Mouse (Mus musculus): ENCODE results near the gene Pdzd3.
"Not testable (repeated sequence)": the region's sequence is repeated elsewhere in the genome, so short reads cannot be mapped to it uniquely, and the experiment has no call there.

The Pdzd3 gene
- long read RNA-seq, experiment 1, result 0 reads
- long read RNA-seq, experiment 2, result 0 reads

DNA sequence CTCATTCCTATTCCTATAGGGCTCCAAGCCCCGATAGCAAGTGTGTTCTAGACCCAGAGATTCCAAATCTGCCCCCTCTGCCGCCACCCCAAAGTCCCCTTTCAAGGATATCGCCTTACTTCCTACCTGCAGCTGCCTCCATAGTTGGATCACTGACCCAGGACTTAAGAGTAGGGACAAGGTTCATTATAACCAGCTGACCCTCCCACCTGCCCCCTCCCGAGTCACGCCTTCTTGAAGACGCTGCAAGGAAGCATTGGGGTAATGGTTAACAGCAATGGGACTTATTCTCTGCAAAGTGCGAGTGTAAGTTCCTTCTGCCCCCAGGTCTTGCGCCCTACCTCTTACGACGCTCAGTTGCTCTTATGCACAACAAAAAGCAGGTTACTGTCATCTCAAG is at the start of gene Pdzd3:
TSS of gene Pdzd3 (minus strand) at position 158 of the 400 bp plus-strand sequence.
- intact Hi-C loops (cut with DNase I), result no loop called here

DNA sequence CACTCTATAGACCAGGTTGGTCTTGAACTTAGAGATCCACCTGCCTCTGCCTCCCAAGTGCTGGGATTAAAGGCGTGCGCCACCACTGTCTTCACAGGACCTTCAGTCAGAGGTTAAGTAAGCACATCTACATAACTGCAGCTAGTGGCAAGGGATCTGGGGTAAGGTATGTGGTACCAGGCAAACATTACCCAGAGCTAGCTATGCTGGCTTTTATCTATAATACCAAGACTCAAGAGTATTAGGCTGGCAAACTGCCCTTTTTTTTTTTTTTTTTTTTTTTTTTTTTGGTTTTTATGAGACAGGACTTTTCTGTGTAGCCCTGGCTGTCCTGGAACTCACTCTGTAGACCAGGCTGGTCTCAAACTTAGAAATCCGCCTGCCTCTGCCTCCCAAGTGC is 48.7 kb upstream of the Pdzd3 start:
- intact Hi-C loops (cut with DNase I), result not testable (repeated sequence)

DNA sequence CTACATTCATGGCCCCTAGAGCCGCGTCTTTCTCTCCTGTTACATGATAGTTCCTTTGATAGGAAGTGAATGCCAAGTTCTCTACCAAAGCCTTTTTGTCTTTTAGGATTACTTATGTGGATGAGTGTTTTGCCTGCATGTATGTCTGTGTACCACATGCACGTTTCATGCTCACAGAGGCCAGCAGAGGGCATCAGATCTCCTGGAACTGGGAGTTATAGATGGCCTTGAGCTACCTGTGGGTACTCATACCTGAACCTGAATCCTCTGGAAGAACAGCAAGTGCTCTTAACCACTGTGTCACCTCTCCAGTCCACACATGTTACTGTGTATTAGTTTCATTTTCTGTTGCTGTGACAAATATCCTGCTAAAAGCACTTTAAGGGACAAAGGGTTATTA is 41.2 kb upstream of the Pdzd3 start:
- intact Hi-C loops (cut with DNase I), result loop anchor here (5.0 kb wide), 1 partner anchor 65 kb away; no protein-coding TSS in a partner anchor

DNA sequence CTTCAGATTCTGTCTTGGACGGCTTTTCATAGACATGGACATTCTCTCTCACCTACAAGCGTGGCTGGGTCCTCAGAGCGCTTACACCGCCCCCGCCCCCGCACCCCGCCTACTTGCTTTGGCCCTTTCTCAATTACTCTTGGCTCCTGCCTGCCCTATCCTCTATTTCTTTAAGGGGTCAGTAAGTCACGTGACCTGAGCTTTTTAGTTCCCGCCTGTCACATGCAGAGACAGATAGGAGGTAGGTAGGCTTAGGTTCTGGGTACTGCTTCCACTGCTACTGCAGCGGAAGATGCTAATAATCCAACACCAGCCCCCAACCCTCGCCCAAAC is 37.7 kb upstream of the Pdzd3 start:
- intact Hi-C loops (cut with DNase I), result no loop called here

DNA sequence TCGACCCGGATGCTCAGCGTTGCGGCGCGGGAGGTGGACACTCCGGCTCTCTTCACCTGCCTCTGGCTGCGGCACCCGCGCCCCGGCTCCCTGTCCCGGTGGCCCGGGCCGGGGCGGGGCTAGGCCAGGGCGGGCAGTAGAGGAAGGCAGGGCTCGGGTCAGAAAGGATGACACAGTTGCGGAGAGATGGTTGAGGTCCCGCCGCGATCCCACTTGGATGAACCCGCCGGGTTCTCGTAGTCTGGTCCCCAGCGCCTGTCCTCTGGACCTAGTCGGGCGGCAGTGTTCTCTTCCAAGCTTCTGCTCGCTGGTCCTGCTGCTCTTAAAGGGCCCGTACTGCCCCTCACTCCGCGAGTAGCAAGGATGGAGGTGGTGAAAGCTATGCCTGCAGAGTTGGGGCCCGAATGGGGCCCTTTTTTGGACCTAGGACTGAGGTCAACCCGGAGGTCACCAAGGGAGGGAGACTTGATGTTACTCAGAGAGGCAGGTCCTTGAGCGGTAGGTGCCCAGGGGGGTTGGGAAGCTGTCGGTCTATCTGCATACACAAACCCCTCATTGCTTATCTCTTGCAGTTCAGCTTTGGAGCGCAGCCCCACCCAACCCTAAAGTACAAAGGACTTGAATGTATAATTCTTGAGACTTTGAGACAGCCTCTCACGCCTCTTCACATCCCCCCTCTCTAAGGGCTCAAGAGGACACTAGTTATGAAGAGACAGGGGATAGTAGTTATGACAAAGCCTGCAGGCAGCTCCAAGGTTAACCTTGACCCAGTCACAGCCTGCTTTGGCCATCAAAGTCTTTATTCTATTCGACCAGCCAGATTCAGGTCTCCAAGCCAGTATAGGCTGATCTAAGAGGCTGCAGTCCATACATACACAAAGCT is 37.0 kb upstream of the Pdzd3 start, which contains the start of gene Abcg4:
TSS of gene Abcg4 (minus strand) at position 540 of the 883 bp plus-strand sequence.
- intact Hi-C loops (cut with DNase I), result no loop called here

DNA sequence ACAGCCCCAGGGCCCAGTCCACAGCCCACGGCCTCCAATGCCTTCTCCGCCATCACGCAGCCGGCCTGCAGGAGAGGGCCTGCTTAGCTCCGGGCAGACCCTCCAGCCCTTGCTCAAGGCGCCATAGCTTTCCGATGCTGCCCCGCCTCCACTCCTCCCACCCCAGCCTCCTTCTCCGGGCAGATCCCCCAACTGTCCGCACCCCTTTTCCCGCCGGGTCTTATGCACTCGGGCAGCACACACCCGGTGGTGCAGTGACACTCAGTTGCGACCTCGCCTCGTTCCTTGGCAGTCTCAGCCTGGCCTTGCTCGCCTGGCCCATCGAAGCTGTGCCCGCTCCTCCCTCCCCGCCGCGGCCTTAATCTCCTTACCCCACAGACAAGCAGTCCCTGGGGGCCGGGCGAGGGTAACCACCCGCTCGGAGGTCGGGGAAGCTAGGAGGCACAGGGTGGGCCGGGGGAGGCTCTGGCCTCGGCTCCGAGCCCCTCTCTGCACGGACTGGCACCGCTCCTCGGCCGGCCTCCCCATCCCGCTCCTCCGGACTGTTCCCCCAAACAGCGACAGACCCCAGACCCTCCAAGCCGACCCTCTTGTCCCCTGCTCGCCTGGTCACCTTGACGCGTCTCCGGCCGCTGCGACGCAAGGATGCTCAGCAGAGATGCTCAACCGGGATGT is 36.3 kb upstream of the Pdzd3 start:
- intact Hi-C loops (cut with DNase I), result no loop called here

DNA sequence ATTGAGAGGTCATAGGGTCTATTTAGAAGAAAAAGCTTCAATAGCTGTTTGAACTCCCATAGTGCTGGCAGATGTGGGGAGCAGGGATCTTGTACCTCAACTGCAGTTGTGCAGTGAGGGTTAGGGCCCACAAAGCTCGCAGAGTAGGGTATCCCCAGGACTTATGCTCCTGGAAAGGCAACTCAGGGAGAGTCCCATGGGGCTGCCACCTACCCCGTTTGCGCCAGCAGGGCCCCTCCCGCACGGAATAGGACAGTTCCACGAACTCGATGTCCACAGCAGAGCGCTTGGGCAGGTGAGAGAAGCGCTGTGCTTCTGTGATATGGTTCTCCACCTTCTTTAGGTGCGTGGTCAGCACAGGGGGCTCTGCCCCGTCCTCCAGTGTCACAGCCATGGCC is 35.7 kb upstream of the Pdzd3 start:
- intact Hi-C loops (cut with DNase I), result no loop called here

DNA sequence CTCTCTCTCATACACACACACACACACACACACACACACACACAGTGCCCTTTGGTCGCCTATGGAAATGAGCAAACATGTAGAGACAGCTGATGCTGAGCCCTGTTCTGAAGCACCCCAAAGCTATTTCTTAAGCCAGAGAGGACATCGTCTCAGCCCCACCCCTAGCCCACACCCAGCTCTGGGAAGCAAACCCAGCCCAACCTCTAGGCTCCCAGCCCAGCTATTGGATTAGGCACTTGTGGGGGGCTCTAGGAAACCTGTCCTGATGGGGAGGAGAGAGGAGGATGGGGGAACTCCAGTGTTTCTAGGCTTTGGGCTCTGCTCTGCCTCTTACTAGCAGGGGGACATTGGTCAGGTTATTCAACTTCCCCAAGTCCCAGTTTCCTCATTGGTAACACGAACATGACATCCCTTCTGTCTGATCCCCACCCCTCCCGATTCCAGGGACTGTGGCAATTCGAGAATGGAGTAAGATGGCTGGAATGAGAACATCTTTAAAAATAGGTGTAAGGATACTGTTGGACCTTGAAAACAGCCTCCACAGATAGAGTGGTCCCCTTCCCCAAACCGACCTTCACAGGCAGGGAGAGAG is 35.1 kb upstream of the Pdzd3 start:
- intact Hi-C loops (cut with DNase I), result no loop called here

DNA sequence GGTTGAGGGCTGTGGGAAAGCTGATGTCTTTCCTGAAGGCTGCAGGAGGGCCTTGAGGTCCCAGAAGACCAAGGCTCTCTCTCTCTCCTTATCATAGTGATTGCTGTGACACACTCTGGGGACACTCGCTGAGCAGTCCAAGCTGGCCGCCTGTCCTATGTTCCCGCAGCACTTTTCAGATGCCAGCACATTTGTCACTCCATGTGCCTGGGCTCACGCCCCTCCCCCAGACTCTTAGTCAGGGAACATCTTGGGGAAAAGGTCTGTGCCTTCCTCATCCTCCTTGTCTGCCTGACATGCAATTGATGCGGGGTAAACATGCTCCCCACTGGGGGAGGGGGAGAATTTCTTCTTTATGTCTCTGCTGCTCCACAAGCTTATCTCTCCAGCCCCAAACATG is 31.9 kb upstream of the Pdzd3 start:
- intact Hi-C loops (cut with DNase I), result no loop called here

DNA sequence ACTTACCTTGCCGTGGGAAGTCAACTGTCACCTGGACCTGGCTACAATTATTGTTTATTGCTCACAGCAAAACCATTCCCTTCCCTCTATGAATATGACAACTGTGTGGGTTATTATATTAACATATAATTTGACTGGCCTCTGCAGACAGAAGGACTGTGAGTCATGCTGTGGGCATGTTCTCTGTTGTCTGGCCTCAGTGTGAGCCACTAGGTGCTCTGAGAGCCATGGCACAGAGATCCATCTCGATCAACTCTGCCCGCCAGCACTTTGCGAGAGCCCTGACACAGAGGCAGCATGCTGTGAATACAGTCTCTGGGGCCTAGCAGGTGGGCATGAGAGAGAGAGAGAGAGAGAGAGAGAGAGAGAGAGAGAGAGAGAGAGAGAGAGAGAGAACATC is 18.7 kb upstream of the Pdzd3 start:
- intact Hi-C loops (cut with DNase I), result no loop called here

DNA sequence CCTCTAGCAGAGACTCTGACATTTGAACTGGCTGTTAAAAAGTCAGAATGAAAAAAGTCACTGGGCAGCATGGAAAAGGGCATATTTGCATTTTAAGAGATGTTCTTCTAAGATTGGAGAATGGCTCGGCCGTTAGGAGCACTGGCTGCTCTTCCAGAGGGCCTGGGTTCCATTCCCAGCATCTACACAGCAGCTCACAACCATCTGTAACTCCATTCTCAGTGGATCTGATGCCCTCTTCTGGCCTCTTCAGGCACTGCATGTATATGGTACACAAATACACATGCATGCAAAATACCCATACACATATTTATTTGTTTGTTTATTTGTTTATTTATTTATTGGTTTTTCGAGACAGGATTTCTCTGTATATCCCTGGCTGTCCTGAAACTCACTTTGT is 17.8 kb upstream of the Pdzd3 start:
- intact Hi-C loops (cut with DNase I), result no loop called here

DNA sequence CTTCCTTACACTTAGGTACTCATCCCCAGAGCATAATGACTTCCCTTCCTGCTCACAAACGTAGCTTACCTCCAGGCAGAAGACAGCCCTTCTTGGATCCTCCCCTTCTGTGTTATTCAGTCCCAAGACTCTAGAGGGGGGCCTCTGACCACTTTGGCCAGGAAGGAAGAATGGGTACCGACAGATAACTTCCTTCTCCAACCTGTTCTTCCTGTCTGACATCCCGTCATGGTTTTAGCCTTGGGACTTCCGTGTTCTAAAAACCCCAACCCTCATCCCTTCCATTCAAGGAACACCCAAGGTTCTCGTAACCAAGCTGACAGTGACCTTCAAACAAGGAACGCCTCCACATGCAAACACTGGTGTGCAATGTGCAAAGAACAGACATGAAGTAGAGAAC is 17.2 kb upstream of the Pdzd3 start, which contains the start of gene Nlrx1:
TSS of gene Nlrx1 (minus strand) at position 168 of the 400 bp plus-strand sequence.
- intact Hi-C loops (cut with DNase I), result no loop called here

DNA sequence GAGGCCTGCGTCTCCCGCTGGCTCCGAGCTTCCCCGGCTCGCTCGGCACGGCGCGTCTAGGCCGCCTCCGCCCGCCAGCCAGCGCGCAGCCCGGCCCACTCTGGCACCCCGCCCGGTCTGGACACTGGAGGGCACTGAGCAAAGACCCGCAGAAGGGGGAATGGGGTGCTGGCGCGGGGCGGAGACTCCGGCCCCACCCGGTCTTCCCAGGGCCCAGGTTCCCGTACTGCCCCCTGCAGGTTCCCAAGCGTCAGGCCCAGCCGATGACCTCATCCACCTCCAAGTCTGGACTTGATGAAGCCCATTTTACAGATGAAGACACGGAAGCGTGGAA is 16.7 kb upstream of the Pdzd3 start:
- intact Hi-C loops (cut with DNase I), result no loop called here

DNA sequence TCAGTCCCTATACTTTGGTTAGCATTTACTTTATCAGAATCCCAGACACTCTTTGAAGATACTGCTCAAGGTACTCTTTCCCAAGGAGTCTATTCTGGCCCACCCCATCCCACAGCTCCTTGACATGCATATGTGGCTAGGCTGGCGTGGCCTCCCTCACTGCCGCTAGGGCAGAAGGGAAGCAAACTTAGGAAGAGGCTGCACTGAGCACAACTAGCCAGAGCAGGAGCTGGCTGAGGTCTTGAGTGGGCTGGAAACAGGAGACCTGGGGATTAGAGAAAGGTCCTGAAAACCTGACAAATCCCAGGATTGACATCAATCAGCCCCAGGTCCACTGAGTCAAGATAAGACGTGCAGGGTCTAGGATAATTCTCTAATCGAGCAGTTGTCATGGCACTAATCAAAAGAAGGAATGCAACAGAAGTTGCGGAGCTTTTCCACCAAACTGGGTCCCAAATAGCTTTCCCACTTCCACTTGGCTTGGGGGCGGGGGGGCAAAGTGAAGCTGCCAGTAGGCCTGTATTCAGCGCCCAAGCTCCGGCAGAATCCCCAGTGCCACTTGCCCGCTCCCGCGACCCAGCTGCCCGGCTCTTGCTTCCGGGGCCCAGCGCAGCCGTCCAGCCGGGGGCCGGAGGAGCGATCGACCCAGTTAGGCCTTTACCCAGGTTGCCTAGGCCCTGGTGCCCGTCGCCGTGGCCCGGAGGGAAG is 16.2 kb upstream of the Pdzd3 start:
- intact Hi-C loops (cut with DNase I), result no loop called here

DNA sequence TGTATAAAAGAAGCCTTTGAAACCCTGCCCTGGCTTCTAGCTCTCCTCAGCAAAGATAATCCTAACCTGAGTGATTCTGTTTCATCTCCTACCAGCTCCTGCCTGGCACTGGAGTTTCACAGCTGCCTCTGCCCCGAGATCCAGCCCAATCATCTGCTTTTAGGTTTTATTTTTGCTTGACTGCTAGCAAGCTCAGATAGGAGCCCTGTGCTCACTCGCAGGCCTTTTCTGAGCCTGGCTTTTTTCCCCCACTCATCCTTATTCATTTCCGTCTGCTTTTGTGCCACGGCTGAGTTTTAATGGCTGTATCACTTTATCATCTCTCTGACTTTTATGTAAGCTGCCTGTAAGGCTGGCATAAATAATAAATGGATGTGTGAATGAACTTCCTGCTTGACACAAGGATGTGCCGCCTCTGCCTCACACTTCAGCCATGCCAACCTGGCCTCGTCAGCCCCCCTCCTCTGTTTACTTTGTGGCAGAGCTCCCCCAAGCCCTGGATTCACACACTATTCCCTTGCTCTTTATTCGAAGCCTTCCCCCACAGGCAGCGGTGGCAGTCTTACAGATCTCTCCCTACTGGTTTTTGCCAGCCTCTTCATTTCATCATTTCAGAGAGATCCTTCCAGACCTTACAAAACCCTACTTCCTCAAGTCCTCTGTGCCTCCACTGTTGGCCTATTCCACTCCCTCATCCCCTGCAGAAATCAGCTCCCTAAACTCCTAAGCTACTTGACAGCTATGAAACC is 15.4 kb upstream of the Pdzd3 start:
- intact Hi-C loops (cut with DNase I), result no loop called here

DNA sequence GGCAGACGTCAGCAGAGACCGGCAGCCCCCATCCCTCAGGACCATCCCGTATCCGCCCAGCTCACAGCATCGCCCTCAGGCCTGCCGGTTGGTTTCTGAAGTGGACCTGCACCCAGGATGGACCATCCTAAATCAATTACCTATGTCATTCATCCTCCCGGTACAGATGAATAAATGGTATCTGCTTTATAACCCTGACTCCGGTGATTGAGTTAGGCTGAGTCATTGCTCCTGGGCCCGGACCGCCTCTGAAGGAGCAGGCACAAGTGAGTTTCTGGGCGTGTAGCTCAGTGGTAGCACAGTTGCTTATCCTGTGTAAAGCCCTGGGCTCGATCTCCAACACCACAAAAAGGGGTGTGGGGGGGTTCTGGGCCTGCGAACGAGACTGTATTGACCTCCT is 10.1 kb upstream of the Pdzd3 start:
- intact Hi-C loops (cut with DNase I), result no loop called here

DNA sequence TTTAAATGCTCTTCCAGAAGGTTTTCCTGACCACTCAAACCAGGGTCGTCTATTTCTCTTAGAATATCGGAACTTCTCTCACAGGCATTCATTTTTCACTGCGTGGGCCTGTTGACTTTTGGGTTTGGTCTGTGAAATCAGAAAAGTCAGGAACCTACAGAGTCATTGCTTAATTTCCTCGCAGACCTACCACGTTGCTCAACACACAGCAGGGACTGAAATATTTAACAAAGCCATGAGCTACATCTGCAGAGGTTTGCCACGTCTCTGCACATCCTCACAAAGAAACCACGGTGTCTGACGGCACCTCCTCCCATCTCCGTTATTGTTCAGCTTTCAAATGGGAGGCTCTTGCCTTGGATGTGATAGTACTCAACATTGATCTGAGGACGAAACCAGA is 7.7 kb upstream of the Pdzd3 start:
- intact Hi-C loops (cut with DNase I), result no loop called here

DNA sequence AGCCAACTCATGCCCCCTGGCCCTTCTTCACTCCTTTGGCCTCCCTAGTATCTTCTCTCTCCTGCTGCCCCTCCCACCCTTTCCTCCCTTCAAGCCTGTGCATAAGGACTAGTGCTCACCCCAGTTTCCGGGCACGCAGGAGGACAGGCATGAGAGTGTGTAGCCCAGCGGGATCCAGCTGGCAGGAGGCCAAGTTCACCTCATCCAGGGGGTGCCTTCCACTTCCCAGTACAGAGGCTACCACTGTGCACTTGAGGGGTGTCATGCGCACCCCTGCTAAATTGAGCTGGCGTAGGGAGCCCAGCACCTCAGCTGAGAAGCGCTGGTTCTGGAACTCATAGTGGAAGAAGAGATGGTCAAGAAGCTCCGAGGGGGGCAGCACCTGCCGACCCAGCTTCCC is 4.9 kb upstream of the Pdzd3 start:
- intact Hi-C loops (cut with DNase I), result no loop called here

DNA sequence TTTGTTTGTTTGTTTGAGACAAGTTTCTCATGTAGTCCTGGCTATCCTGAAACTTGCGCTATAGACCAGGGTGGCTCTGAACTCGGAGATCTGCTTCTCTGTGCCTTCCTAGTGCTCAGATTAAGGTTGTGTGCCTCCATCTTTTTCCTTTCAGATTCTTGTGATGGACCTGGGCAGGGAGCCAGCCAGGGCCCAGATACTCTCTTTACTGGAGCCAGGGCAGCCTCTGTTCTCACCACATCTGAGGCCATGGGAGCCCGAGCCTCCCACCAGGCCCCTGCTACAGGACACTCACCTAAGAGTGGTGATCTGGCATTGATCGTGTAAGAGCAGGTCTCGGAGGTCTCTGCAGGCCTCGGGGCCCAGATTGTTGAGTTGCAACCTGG is 3.9 kb upstream of the Pdzd3 start:
- intact Hi-C loops (cut with DNase I), result no loop called here

DNA sequence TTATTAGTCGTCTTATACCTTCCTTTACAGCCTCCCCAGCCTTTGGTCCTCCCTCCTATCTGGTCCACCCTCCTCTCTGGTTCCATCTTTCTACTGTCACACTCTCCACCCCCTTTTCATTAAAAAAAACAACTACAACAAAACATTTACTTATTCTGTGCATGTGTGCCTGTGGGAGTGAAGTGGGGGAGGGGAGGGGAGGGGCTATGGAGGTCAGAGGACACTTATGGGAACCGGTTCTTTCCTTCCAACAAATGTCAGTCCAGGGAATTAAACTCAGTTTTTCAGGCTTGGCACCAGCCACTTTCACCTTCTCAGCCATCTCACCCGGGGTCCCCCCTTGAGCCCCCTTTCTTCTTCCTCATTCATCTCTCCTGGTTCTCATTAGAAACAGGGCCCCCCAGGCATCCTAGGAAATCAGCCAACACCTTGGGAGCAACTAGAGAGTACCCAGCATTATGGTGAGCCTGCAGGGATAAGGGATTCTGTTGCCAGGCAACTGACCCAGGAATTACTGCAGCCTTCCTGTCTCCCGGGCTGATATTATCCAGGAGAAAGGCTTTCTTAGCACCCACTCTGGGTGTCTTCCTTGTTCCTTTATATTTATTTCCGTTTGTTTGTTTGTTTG is 3.4 kb upstream of the Pdzd3 start:
- intact Hi-C loops (cut with DNase I), result no loop called here

DNA sequence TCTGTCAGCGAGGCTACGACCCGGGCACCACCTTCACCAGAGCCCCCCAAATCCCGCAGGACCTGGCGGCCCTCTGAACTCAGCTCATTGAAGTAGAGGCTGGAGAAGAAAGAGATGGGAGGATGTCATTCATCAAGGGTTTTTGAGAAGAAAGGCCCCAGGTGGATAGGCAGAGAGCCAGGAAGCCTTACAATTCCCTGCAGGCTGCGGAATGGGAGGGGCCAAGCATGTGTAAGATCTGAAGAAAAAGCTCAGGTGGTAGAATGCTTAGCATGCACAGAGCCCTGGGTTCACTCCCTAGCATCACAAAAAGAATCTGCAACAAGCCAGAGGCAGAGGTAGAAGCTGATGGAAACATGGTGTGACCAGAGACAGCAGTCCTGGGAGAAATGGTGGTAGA is 2.2 kb upstream of the Pdzd3 start:
- intact Hi-C loops (cut with DNase I), result no loop called here

Measured in adrenal gland (tissue).